ENCODE assay signal across 8 mouse cellular contexts in genomic region chr4:105941785-105942184, GRCm38 (mm10).
A peak's percentile ranks its signal among the peaks of the same experiment; 100 is the strongest.
DNase-seq lines count a peak whose midpoint lies in the region; ATAC-seq and TF ChIP-seq lines count a peak whose summit lies in the region.
"Had no signal": no experiment of that assay in that cellular context is flagged by ENCODE, and none has a peak within 500 bp of the region (broad histone marks: within the 10 kb centered on the region; RNA-seq: fewer than 3 reads in every experiment).

No protein-coding gene starts in this region.

- H3K4me2 ChIP-seq in midbrain, embryonic 16.5 days (ENCODE audit: low read length) = no peak overlapping the region
- H3K4me2 ChIP-seq in liver, embryonic 11.5 days = no peak overlapping the region
- H3K4me2 ChIP-seq in stomach, postnatal 0 days (replicated peaks; ENCODE audit: low read depth) = no peak overlapping the region

- H3K27ac ChIP-seq in midbrain, embryonic 10.5 days (replicated peaks) = no peak overlapping the region
- H3K27ac ChIP-seq in midbrain, embryonic 16.5 days (ENCODE audit: low read length) = no peak overlapping the region
- no peak overlapping the region for H3K27ac ChIP-seq in liver, embryonic 11.5 days (ENCODE audit: low read depth, low read length)
- no peak overlapping the region for H3K27ac ChIP-seq in stomach, postnatal 0 days (replicated peaks)

- H3K36me3 ChIP-seq in midbrain, embryonic 10.5 days = no peaks in the 10 kb centered on the region
- no peaks in the 10 kb centered on the region for H3K36me3 ChIP-seq in midbrain, embryonic 16.5 days (ENCODE audit: control insufficient read depth, insufficient read depth, low read length)
- H3K36me3 ChIP-seq in liver, embryonic 11.5 days (ENCODE audit: control insufficient read depth, insufficient read depth, low read length) = no peaks in the 10 kb centered on the region
- no peaks in the 10 kb centered on the region for H3K36me3 ChIP-seq in stomach, postnatal 0 days (ENCODE audit: control insufficient read depth, insufficient read depth, low read length)

- WGBS in midbrain, embryonic 10.5 days = 50% methylated on average over 7 of the region's 7 CpGs
- 46% methylated on average over 7 of the region's 7 CpGs for WGBS in midbrain, embryonic 16.5 days
- WGBS in liver, embryonic 11.5 days = 37% methylated on average over 7 of the region's 7 CpGs
- WGBS in stomach, postnatal 0 days = 44% methylated on average over 7 of the region's 7 CpGs

- no peak for TF ChIP-seq EP300 in stomach, postnatal 0 days (optimal IDR thresholded peaks at IDR 0.05)

- peaks cover 3% of the 10 kb centered on the region; the same call in 1 of the 2 replicates for H3K4me1 ChIP-seq in midbrain, embryonic 10.5 days
- H3K4me1 ChIP-seq in midbrain, embryonic 16.5 days (ENCODE audit: control insufficient read depth, insufficient read depth, low read length) = no peaks in the 10 kb centered on the region
- no peaks in the 10 kb centered on the region for H3K4me1 ChIP-seq in liver, embryonic 11.5 days (replicated peaks; ENCODE audit: control insufficient read depth, insufficient read depth, low read length)
- no peaks in the 10 kb centered on the region for H3K4me1 ChIP-seq in stomach, postnatal 0 days (replicated peaks; ENCODE audit: control insufficient read depth, insufficient read depth)

- DNase-seq in midbrain, embryonic 10.5 days (ENCODE audit: low spot score) = peak; percentile 55
- DNase-seq in adrenal gland, adult 2 months = peak; percentile 67
- peak; percentile 42 to 58 for DNase-seq in cerebellum, postnatal 4 days (ENCODE audit: low spot score in 2 of 2)
- peak; percentile 42 for DNase-seq in hindlimb bud, embryonic 11.5 days (ENCODE audit: extremely low spot score, low read depth, low spot score)
- DNase-seq in liver, embryonic 11.5 days (ENCODE audit: low spot score) = peak; percentile 39
- DNase-seq in stomach, postnatal 0 days (ENCODE audit: low spot score) = peak; percentile 55

- H3K9ac ChIP-seq in midbrain, embryonic 16.5 days (ENCODE audit: low read depth, low read length) = no peak overlapping the region
- H3K9ac ChIP-seq in liver, embryonic 11.5 days (ENCODE audit: low read depth, low read length) = no peak overlapping the region
- no peak overlapping the region for H3K9ac ChIP-seq in stomach, postnatal 0 days (ENCODE audit: low read length)

- no peak for ATAC-seq in midbrain, embryonic 16.5 days
- ATAC-seq in liver, embryonic 11.5 days (replicated peaks; ENCODE audit: low FRiP score) = no peak
- no peak for ATAC-seq in stomach, postnatal 0 days (ENCODE audit: low FRiP score, low TSS enrichment)

- no peaks in the 10 kb centered on the region for H3K27me3 ChIP-seq in midbrain, embryonic 10.5 days (ENCODE audit: low read depth, poor library complexity, severe bottlenecking)
- no peaks in the 10 kb centered on the region for H3K27me3 ChIP-seq in midbrain, embryonic 16.5 days (ENCODE audit: control insufficient read depth, insufficient read depth, low read depth, low read length)
- H3K27me3 ChIP-seq in liver, embryonic 11.5 days (replicated peaks; ENCODE audit: control insufficient read depth, insufficient read depth, low read length) = no peaks in the 10 kb centered on the region
- no peaks in the 10 kb centered on the region for H3K27me3 ChIP-seq in stomach, postnatal 0 days (ENCODE audit: control insufficient read depth, insufficient read depth, low read length)

- no peak overlapping the region for H3K4me3 ChIP-seq in midbrain, embryonic 10.5 days
- H3K4me3 ChIP-seq in midbrain, embryonic 16.5 days (ENCODE audit: low read depth, low read length) = no peak overlapping the region
- no peak overlapping the region for H3K4me3 ChIP-seq in liver, embryonic 11.5 days (ENCODE audit: low read depth, low read length)
- H3K4me3 ChIP-seq in stomach, postnatal 0 days (ENCODE audit: low read depth, low read length) = no peak overlapping the region
- H3K4me3 ChIP-seq: myocyte had no signal

- TF ChIP-seq CTCF in stomach, postnatal 0 days (IDR thresholded peaks at IDR 0.05; ENCODE audit: low read depth) = peak; percentile 83

- H3K9me3 ChIP-seq in midbrain, embryonic 10.5 days (replicated peaks) = no peaks in the 10 kb centered on the region
- H3K9me3 ChIP-seq in midbrain, embryonic 16.5 days (replicated peaks; ENCODE audit: control insufficient read depth, low read length, poor library complexity, severe bottlenecking) = no peaks in the 10 kb centered on the region
- H3K9me3 ChIP-seq in liver, embryonic 11.5 days (ENCODE audit: control insufficient read depth, low read length) = no peaks in the 10 kb centered on the region
- no peaks in the 10 kb centered on the region for H3K9me3 ChIP-seq in stomach, postnatal 0 days (ENCODE audit: control insufficient read depth, low read length)
